Mouse (Mus musculus): ENCODE measurements around the gene Tbx20. TPM values are rescaled to one million over a fixed set of nuclear protein-coding genes. Genes with fewer than 3 reads are reported as not detected.

Gene Tbx20
- polyA plus RNA-seq, 1 experiment from 2014 or later: 46.8 TPM

DNA sequence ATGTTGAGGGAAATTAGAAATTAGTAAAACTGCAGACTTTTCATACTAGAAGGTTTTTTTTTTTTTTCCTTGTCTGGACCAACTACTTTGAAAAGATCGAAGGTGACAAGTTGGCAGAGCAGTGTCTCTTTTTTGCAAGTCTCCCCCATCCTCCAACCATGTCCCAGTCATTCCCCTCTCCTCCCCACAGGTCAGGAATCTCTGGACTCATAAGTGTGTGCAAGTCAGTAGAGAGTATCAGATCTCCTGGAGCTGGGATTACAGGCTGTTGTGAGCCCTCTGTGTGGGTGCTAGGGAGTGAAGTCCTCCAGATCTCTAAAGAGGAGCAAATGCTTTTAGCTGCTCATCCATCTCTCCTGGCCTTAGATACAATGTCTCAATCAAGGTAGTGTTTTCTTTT is 1.5 kb upstream of the Tbx20 start:
- H3K4me1 ChIP-seq: peaks cover 38% of the 10 kb centered on the region
- H3K9me3 ChIP-seq: no peaks in the 10 kb centered on the region
- WGBS: 0% methylated on average over 1 of the region's 1 CpGs
- H3K27me3 ChIP-seq (ENCODE audit: insufficient read depth, poor library complexity, severe bottlenecking): peaks cover 29% of the 10 kb centered on the region
- peak overlapping the region; percentile 74; the same call in 1 of the 2 replicates for H3K4me3 ChIP-seq
- peak overlapping the region; percentile 94 for H3K27ac ChIP-seq
- peaks cover 6% of the 10 kb centered on the region for H3K36me3 ChIP-seq
- DNase-seq (ENCODE audit: low spot score): no peak

DNA sequence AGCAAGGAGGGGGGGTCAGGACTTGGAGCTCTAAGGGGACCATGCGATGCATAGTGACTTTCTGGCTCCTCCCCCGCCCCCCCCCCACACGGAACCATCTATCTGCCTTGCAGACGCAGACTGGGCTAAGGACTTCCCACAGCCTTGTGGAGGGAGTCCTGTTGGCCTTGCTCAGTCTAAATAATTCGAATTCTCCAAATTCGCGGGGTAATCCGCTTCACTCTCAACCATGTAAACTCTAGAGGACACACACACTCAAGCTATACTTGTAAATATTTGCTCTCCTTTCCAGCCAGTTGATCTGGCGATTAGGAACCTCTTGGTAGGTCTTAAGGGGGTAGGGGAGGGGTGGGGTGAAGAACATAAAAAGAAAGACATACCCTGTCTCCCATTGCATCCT is 898 bp upstream of the Tbx20 start:
- Histone ChIP-seq H3K36me3 (peaks cover 12% of the 10 kb centered on the region), H3K27me3 (ENCODE audit: insufficient read depth, poor library complexity, severe bottlenecking) (peaks cover 28% of the 10 kb centered on the region; the same call in 1 of the 2 replicates), H3K9me3 (no peaks in the 10 kb centered on the region), H3K4me3 (peak overlapping the region; percentile 74), H3K27ac (peak overlapping the region; percentile 94), H3K4me1 (peaks cover 33% of the 10 kb centered on the region)
- DNase-seq (ENCODE audit: low spot score): no peak
- under 1% methylated on average over 9 of the region's 9 CpGs for WGBS

DNA sequence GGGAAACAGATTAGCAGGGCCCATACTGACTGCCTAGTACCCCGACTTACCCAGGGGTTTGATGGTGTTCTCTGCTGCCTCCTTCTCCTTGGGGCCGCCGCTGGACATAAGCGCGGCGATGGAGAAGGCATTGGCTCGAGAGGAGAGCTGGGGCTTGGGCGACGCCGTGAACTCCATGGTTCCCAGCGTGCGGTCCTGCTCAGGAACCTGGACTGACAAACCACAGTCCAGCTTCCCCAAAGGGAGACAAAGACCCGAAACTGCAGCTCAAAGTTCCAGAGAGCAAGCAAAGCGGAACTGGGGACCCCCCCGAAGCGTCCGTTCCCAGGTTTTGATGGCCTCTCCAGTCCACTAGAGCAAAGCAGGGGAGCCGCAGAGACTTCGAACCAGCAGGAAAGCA is 434 bp downstream of the Tbx20 start:
- DNase-seq (ENCODE audit: low spot score): no peak
- H3K27ac ChIP-seq: peak overlapping the region; percentile 94
- peaks cover 20% of the 10 kb centered on the region; the same call in 1 of the 2 replicates for H3K27me3 ChIP-seq (ENCODE audit: insufficient read depth, poor library complexity, severe bottlenecking)
- peaks cover 20% of the 10 kb centered on the region for H3K36me3 ChIP-seq
- no peaks in the 10 kb centered on the region for H3K9me3 ChIP-seq
- peak overlapping the region; percentile 74 for H3K4me3 ChIP-seq
- peaks cover 33% of the 10 kb centered on the region for H3K4me1 ChIP-seq
- under 1% methylated on average over 19 of the region's 19 CpGs for WGBS

DNA sequence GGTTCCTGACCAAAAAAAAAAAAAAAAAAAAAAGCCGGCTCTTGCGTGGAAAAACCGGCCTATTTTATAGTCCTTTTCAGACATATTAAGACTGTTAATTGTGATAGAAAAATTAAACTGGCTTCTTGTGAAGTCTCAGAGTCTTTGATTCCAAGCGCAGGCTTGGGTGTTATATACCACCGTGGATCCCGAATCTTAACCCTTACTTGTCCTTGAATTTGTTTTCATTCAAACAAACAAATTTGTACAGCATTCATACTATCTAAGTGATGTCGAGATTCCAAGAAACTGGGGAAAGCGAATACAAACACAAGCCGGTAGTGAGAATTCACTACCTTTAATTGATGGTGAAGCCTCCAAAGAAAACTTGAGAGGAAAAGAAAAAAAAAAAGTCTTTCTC is 932 bp downstream of the Tbx20 start:
- 1% methylated on average over 9 of the region's 9 CpGs for WGBS
- Histone ChIP-seq H3K9me3 (no peaks in the 10 kb centered on the region), H3K4me3 (peak overlapping the region; percentile 74)

DNA sequence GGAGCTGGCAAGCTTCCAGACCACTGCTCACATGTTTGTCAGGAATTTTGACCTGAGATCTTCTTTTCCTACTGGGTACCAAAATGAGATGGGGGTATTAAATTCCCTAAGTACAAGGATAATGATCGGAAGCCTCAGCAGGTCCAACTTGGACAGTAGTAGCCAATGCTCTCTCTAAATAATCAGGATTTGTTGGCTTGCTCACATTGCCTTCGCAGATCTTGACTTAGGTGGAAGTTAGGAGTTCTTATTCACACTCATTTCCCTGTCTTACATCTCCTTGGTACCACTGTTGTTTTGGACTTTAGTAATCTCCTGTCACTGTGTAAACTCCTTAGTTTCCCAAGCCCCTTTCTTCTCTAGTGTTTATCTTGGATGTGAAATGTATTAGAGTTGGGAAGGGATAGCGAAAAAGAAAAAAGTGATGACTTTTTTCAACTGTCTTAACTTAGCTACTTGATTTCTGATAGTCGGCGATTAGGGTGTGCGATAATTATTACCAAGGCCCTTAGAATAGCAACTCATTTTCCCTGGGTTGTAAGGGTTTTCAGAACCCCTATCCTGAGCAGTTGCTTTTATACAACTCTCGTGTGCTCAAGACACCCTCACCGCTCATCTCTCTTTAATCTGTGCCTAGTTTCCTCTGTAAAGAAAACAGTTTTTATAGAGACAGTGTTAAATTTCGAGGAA is 1.5 kb downstream of the Tbx20 start:
- Histone ChIP-seq H3K4me1 (peaks cover 31% of the 10 kb centered on the region), H3K4me3 (peak overlapping the region; percentile 74), H3K27ac (peak overlapping the region; percentile 94), H3K36me3 (peaks cover 29% of the 10 kb centered on the region), H3K9me3 (no peaks in the 10 kb centered on the region), H3K27me3 (ENCODE audit: insufficient read depth, poor library complexity, severe bottlenecking) (0 out of 2 replicates have a peak, but pooled peaks cover 17% of the 10 kb centered on the region)
- 2% methylated on average over 9 of the region's 9 CpGs for WGBS
- no peak for DNase-seq (ENCODE audit: low spot score)

More for the DNA sequence above, 932 bp downstream of the Tbx20 start:
- H3K27me3 ChIP-seq (ENCODE audit: insufficient read depth, poor library complexity, severe bottlenecking): 0 out of 2 replicates have a peak, but pooled peaks cover 17% of the 10 kb centered on the region
- H3K27ac ChIP-seq: peak overlapping the region; percentile 94
- DNase-seq (ENCODE audit: low spot score): no peak
- peaks cover 33% of the 10 kb centered on the region for H3K4me1 ChIP-seq
- H3K36me3 ChIP-seq: peaks cover 25% of the 10 kb centered on the region

DNA sequence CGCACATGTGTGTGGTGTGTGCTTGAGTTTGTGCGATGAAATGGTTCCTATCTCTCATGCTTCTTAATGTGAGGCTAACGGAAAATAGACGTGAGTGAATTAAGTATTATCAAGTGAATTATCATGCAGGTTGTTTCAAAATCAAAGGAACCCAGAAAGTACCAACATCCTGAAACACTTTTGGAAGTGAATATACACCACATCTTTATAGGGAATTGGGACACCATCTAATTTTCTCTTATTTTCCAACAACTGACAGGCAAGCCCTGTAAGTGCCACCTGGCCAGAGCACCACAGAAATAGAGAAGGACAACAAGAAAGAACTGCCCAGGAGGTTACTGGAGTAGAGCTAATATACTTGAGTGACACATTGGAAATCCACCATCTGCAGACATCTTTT is 2.4 kb downstream of the Tbx20 start:
- peak overlapping the region; percentile 94 for H3K27ac ChIP-seq
- 10% methylated on average over 4 of the region's 4 CpGs for WGBS

DNA sequence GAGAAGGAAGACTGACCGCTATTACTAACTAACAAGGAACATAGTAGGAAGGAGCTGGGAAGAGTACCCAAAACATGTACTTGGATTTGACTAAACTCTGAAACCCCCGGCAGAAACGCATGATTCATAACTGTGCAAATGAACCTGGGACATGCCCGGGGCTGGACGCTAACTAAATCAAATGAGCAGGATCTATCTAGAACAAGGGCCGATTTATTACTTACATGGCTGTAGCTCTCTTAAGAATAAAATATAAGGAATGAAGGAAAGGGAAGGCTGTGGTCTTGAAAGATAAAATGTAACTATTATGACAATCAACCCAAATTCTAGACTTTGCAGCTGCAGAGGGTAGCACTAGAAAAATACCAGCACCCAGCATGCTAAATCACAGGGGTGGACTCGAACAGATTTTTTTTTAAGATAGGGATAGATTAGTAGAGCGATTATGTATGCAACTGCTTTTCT is 3.1 kb downstream of the Tbx20 start:
- 2% methylated on average over 8 of the region's 8 CpGs for WGBS
- H3K9me3 ChIP-seq: no peaks in the 10 kb centered on the region
- H3K27ac ChIP-seq: peak overlapping the region; percentile 94
- peaks cover 30% of the 10 kb centered on the region for H3K4me1 ChIP-seq
- DNase-seq (ENCODE audit: low spot score): no peak
- peak overlapping the region; percentile 74 for H3K4me3 ChIP-seq
- H3K27me3 ChIP-seq (ENCODE audit: insufficient read depth, poor library complexity, severe bottlenecking): 0 out of 2 replicates have a peak, but pooled peaks cover 11% of the 10 kb centered on the region
- peaks cover 38% of the 10 kb centered on the region for H3K36me3 ChIP-seq

More for the DNA sequence above, 2.4 kb downstream of the Tbx20 start:
- Histone ChIP-seq H3K9me3 (no peaks in the 10 kb centered on the region), H3K27me3 (ENCODE audit: insufficient read depth, poor library complexity, severe bottlenecking) (0 out of 2 replicates have a peak, but pooled peaks cover 11% of the 10 kb centered on the region), H3K36me3 (peaks cover 31% of the 10 kb centered on the region), H3K4me1 (peaks cover 36% of the 10 kb centered on the region), H3K4me3 (peak overlapping the region; percentile 74)
- DNase-seq (ENCODE audit: low spot score): no peak

DNA sequence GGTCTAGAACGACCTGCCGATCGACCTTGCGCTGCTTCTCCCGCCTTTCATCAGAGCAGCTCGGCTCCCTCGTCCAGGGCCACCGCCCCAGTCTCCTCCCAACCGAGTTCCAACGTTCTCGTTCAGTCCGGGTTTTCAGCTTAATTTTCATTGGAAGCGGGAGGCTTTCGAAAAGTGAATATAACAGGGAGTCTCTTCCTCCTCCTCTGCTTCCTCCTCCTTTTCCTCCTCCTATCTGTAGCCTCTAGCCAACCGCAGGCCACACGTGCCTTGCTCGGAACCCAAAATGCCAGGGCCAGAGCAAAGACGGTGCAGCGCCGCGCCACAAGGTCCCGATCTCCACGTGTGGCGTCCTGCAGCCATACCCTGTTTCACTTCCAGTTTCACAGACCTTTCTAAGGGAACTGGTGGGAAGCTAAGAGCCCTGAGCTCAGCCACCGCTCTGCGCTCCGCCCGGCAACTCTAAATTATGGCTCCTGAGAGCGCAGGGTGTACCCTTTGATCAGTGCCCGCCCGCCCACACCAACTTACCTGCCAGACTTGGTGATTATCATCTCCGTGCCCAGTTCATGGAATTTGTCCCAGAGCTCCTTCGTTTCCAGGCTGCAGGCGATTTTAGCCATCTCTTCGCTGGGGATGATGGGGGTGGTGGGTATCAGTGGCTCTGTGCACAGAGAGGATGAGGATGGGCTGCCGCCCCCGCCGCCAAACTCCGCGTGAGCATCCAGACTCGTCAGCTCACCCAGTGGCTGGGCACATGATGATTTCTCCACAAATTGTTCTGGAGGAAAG is 3.8 kb downstream of the Tbx20 start:
- H3K27ac ChIP-seq: peak overlapping the region; percentile 94
- peak overlapping the region; percentile 74 for H3K4me3 ChIP-seq
- no peak for DNase-seq (ENCODE audit: low spot score)
- 0 out of 2 replicates have a peak, but pooled peaks cover 11% of the 10 kb centered on the region for H3K27me3 ChIP-seq (ENCODE audit: insufficient read depth, poor library complexity, severe bottlenecking)
- H3K9me3 ChIP-seq: no peaks in the 10 kb centered on the region
- peaks cover 25% of the 10 kb centered on the region for H3K4me1 ChIP-seq
- WGBS: under 1% methylated on average over 41 of the region's 41 CpGs
- peaks cover 42% of the 10 kb centered on the region for H3K36me3 ChIP-seq

DNA sequence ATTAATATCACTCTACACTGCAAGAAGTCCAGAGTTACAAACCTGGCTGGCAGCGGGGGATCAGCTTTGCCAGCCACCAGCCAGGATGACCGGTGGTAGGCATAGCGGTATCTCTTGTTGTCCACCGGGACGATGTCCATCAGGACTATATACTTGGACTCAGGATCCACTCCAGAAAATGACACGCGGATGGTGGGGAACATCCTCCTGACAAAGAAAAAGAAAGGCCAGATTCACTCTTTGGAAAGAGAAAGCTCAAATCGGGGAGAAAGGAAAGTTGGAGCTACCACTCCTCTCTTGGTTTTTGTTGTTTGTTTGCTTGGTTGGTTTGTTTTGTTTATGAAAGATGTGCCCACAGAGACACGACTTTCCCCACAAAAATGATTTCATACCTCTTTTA is 4.5 kb downstream of the Tbx20 start:
- no peak for DNase-seq (ENCODE audit: low spot score)
- Histone ChIP-seq H3K36me3 (peaks cover 47% of the 10 kb centered on the region), H3K27ac (peak overlapping the region; percentile 94), H3K4me3 (peak overlapping the region; percentile 74), H3K27me3 (ENCODE audit: insufficient read depth, poor library complexity, severe bottlenecking) (0 out of 2 replicates have a peak, but pooled peaks cover 5% of the 10 kb centered on the region), H3K4me1 (peaks cover 18% of the 10 kb centered on the region), H3K9me3 (no peaks in the 10 kb centered on the region)
- WGBS: 19% methylated on average over 9 of the region's 9 CpGs

DNA sequence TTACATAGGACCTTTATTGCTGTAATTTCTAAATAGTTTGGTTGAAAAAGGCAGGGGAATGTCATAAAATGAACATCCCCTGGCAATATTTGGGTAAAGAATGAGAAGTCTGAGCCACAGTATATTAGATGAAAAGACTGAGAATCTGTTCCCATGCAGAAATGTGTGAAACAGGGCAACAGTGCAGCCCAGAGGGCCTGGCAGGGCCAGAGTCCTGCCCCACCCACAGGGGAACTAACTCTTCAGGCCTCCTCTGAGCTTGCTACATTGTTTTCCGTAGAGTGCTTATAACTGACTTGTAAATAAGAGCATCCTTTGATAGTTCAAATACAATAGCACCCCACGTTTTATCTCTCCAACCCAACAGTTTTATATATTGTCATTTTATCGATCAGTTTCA is 7.0 kb downstream of the Tbx20 start:
- Histone ChIP-seq H3K9me3 (no peaks in the 10 kb centered on the region), H3K36me3 (peaks cover 66% of the 10 kb centered on the region), H3K4me1 (peaks cover 13% of the 10 kb centered on the region), H3K27me3 (ENCODE audit: insufficient read depth, poor library complexity, severe bottlenecking) (0 out of 2 replicates have a peak, but pooled peaks cover 5% of the 10 kb centered on the region), H3K4me3 (peak overlapping the region; percentile 40), H3K27ac (peak overlapping the region; percentile 78; the same call in 1 of the 2 replicates)
- no peak for DNase-seq (ENCODE audit: low spot score)
- 56% methylated on average over 3 of the region's 3 CpGs for WGBS

DNA sequence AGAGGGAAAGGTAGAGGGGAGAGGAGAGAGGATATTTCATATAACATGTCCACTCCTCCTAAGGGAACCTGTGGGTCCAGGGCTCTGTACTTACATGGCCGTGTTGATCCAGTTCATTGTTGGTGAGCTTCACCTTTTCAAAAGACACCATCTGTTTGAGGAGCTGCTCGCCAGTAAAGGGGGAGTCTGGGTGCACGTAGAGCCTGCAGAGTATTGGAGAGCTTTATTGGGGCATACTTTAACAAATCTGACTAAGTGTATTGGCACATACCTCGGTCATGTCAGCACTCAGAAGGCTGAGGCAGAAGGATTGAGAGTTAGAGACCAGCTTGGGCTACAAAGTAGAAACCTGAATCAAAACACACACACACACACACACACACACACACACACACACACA is 8.5 kb downstream of the Tbx20 start:
- Histone ChIP-seq H3K36me3 (peaks cover 71% of the 10 kb centered on the region), H3K4me3 (no peak overlapping the region), H3K27me3 (ENCODE audit: insufficient read depth, poor library complexity, severe bottlenecking) (0 out of 2 replicates have a peak, but pooled peaks cover 3% of the 10 kb centered on the region), H3K4me1 (peaks cover 13% of the 10 kb centered on the region), H3K9me3 (no peaks in the 10 kb centered on the region), H3K27ac (peak overlapping the region; percentile 43; the same call in 1 of the 2 replicates)
- WGBS: 73% methylated on average over 4 of the region's 4 CpGs
- DNase-seq (ENCODE audit: low spot score): no peak

DNA sequence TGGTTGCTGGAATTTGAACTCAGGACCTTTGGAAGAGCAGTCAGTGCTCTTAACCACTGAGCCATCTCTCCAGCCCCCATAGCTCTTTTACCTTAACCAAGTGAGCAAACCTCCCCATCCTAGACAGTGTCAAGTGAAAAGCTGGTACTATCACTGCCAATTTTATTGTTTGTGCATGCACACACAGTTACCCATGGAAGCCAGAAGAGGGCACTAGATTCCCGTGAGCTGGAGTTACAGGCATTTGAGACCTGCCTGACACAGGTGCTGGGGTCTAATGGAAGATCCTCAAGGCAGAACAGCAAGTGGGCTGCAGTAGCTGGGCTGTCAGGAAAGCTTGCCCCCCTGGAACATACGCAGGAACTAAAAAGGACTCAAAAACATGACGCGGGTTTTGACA is 13.6 kb downstream of the Tbx20 start:
- Histone ChIP-seq H3K9me3 (no peaks in the 10 kb centered on the region), H3K4me3 (no peak overlapping the region), H3K36me3 (peaks cover 82% of the 10 kb centered on the region), H3K27me3 (ENCODE audit: insufficient read depth, poor library complexity, severe bottlenecking) (no peaks in the 10 kb centered on the region), H3K27ac (no peak overlapping the region), H3K4me1 (no peaks in the 10 kb centered on the region)
- WGBS: 45% methylated on average over 4 of the region's 4 CpGs
- no peak for DNase-seq (ENCODE audit: low spot score)

DNA sequence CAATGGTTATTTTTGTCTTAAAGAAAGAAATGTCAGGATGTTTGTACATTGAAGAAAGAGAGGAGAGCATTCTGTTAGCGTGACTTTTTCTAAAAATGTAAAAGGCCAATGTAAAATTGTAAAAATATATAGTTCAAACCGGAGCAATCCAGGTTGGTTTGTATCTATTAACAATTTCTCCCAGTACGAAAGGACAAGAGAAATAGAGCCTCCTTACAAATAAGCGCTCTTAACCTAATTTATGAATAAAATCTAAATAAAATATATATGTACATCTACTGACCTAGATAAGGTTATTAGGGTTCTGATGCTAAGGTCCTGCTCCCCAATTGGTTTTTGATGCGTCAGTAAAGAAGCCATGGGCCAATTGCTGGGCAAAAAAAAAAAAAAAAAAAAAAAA is 29.1 kb downstream of the Tbx20 start:
- Histone ChIP-seq H3K4me3 (no peak overlapping the region), H3K27ac (no peak overlapping the region), H3K36me3 (peaks cover 91% of the 10 kb centered on the region), H3K27me3 (ENCODE audit: insufficient read depth, poor library complexity, severe bottlenecking) (no peaks in the 10 kb centered on the region), H3K9me3 (no peaks in the 10 kb centered on the region), H3K4me1 (no peaks in the 10 kb centered on the region)
- WGBS: 89% methylated on average over 5 of the region's 5 CpGs
- DNase-seq (ENCODE audit: low spot score): no peak

Measured in heart, embryonic 10.5 days (tissue).